Mouse (Mus musculus) granulocyte monocyte progenitor cell, adult 5-6 weeks (primary cell): ENCODE results near the gene Olfr222. TPM values are rescaled to one million over a fixed set of nuclear protein-coding genes. Genes with fewer than 3 reads are reported as not detected.
A peak's percentile ranks its signal among the peaks of the same experiment; 100 is the strongest.

Experiments used
- ATAC-seq: replicated peaks from 2 replicates; pipeline ENCODE4 v1.8.0; 2016; ENCODE audit warnings: mild to moderate bottlenecking, moderate TSS enrichment, inconsistent platforms; ENCODE audit not compliant: poor library complexity, severe bottlenecking
- total RNA-seq, 2 experiments: library from RNA; stranded (forward) in 1 of 2; stranded (reverse) in 1 of 2; fragments of 200-712, 200-1000 nt in 1 of 2; fragments of >200 nt in 1 of 2; fragmentation: Nextera tagmentation in 1 of 2; gene quantifications; 2 replicates each; pipeline ENCODE4 v1.2.3; 2014 to 2017

Gene Olfr222
- total RNA-seq, 2 experiments from 2014 or later = not detected

GRCm38 (mm10) chr11:59543376-59543775 is 32.7 kb downstream of the Olfr222 start:
- peak; percentile 30 for ATAC-seq

- ATAC-seq = peak; percentile 54
Measured at GRCm38 (mm10) chr11:59542442-59542841, 33.6 kb downstream of the Olfr222 start.

DNA sequence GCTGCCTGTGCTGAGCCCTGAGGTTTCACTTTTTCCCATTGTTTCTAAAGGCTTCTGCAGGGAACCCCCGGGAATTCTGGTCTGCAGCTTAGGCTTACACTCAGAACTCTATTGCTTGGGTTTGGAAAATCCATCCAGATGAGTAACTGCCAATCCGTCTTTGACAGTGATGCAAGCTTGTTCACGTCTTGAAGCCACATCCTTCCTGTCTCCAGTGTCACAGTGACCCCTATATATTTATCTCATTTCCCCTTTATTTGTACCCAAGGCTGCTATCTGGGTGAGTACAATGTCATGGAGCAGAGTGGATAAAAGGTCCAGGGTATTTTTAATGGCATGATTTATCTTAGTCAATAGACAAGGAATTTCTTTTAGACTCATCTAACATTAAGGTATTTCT is 34.7 kb downstream of the Olfr222 start, which contains the start of gene Nlrp3:
Nlrp3 (plus strand) TSS at position 245 of the 400 bp plus-strand sequence.
- ATAC-seq = peak; percentile 63

- ATAC-seq = peak; percentile 18
Measured at GRCm38 (mm10) chr11:59540123-59540522, 35.9 kb downstream of the Olfr222 start.

DNA sequence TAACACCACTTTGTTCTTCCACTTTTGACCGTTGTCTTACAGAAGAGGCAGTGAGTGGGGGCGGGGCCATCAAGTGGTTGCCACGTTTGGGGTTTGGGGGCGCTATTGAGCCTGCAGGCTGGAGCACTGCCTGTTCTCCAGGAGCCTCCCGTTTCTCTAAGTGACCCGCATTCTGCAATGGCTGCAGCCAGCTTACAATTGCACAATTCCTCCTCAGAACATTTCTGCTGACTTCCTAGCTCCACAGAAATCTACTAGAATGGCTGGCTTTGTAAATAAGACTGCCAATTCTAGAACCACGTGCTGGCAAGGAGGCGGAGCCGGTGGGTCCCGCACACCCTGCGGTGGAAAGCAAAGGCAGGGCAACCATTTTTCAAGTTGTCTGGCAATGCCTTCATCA is 37.6 kb downstream of the Olfr222 start:
- peak; percentile 54 for ATAC-seq

GRCm38 (mm10) chr11:59537218-59538130 is 38.6 kb downstream of the Olfr222 start:
- ATAC-seq = no peak

GRCm38 (mm10) chr11:59531562-59531961 is 44.5 kb downstream of the Olfr222 start:
- no peak for ATAC-seq

DNA sequence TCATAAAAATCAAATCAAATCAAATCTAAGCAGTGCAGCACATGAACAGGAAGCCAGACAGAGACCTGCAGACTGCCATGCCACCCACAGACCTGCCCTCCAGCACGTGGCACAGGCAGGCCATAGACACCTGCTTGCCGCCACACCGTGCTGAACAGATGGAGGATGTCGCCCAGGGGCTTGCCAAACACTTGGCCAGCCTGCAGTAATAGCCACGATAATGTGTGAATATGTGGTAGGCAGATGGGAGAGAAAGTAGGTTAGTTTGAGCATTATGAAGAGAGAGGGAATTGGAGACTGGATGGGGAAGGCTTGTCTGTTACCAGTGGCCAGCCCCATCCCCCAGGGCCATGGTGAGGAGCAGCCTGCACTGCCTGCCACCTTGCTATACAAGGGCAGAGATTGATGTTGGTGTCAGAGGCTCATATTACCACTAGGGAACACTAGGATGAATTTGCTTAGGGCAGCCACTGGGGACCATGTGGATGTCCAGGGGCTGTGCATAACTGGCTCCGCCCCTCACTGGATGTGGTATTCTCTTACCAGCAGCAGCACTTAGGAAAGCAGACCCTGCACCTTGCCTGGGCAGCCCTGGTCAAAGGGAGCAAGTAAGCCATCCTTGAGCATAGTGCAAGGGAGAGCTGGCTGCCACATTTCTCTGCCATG is 45.0 kb downstream of the Olfr222 start:
- no peak for ATAC-seq

DNA sequence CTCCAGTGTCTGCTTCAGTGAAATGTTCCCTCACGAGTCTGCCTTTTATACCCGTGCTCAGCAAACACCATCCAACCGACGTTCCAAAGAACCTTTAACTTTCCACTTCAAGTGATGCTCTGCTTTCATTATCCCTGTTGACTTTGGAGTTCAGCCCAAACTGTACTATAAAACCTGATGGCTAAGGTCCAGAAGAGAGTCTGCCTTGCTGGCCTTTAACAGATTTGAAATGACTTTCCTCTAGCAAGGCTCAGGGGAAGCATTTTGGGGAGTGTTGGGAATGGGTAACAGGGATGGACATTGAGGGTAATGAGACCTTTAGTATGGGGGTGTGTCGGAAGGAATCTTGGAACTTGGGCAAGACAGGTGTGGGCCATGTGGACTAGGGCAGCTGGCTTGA is 45.8 kb downstream of the Olfr222 start:
- ATAC-seq = no peak

GRCm38 (mm10) chr11:59526472-59527080 is 49.5 kb downstream of the Olfr222 start, which contains the start of gene Zkscan17:
Gene Zkscan17 (minus strand): TSS chr11:59526751.
- ATAC-seq = peak; percentile 81

DNA sequence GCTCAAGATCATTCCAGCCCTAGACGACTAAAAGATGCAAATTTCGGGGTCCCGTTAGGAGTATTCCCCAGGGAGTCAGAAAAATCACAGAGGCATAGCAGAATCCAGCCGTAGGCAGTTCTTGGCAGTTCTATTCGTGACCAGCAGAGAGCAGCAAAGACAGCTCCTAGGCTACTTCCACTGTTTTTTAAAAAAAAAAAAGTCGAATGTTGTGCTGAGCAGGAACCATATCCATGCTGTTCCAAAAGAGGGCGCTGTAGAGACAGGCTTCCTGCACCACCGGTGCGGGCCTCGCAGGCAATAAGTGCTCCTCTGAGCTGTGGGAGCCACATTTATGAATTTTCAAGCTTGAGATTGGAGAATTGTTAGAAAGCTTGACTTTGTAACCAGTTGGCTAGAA is 50.8 kb downstream of the Olfr222 start:
- ATAC-seq = peak; percentile 72

DNA sequence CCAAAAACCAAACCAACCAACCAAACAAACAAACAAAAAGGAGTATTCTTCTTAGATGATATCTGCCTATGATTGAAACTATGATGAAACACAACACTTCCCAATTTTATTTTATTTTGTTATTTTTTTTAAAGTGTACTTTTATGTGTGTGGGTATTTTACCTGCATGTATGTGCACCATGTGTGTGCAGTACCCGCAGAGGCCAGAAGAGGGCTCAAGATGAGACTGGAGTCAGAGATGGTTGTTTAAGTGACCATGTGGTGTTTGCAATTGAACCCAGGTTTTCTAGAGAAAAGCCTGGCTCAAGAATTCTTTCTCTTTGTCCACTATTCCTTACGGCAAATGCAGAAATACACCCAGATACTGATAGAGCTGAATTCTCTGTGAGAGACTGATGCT is 51.9 kb downstream of the Olfr222 start:
- no peak for ATAC-seq

Other genes starting within 250 kb of the Olfr222 start
- gene Prss38, start 200.6 kb downstream of the Olfr222 start, total RNA-seq (2014; fragmentation: Nextera tagmentation) = not detected in 2 replicates
- gene Prss38, start 200.6 kb downstream of the Olfr222 start, total RNA-seq (2017) = not detected in 2 replicates
- 4.3 and 6.0 TPM in 2 replicates for gene Jmjd4, start 126.2 kb downstream of the Olfr222 start, total RNA-seq (2014; fragmentation: Nextera tagmentation)
- 4.3 and 5.6 TPM in 2 replicates for gene Jmjd4, start 126.2 kb downstream of the Olfr222 start, total RNA-seq (2017)
- gene Snap47, start 125.0 kb downstream of the Olfr222 start, total RNA-seq (2014; fragmentation: Nextera tagmentation) = 5.9 and 6.0 TPM in 2 replicates
- gene Snap47, start 125.0 kb downstream of the Olfr222 start, total RNA-seq (2017) = 4.8 and 7.1 TPM in 2 replicates
- 2.8 and 3.4 TPM in 2 replicates for gene Zfp867, start 103.8 kb downstream of the Olfr222 start, total RNA-seq (2014; fragmentation: Nextera tagmentation)
- gene Zfp867, start 103.8 kb downstream of the Olfr222 start, total RNA-seq (2017) = 1.5 and 2.9 TPM in 2 replicates
- 20.8 and 24.8 TPM in 2 replicates for gene Zkscan17, start 49.5 kb downstream of the Olfr222 start, total RNA-seq (2014; fragmentation: Nextera tagmentation)
- 9.0 and 11.1 TPM in 2 replicates for gene Zkscan17, start 49.5 kb downstream of the Olfr222 start, total RNA-seq (2017)
- 2.4 and 2.5 TPM in 2 replicates for gene Nlrp3, start 34.7 kb downstream of the Olfr222 start, total RNA-seq (2014; fragmentation: Nextera tagmentation)
- 5.3 and 16.5 TPM in 2 replicates for gene Nlrp3, start 34.7 kb downstream of the Olfr222 start, total RNA-seq (2017)
- not detected in 2 replicates for gene Olfr223, start 17.1 kb upstream of the Olfr222 start, total RNA-seq (2014; fragmentation: Nextera tagmentation)
- not detected in 2 replicates for gene Olfr223, start 17.1 kb upstream of the Olfr222 start, total RNA-seq (2017)
- 50.1 and 70.7 TPM in 2 replicates for gene Mprip, start 85.1 kb upstream of the Olfr222 start, total RNA-seq (2014; fragmentation: Nextera tagmentation)
- 56.4 and 71.4 TPM in 2 replicates for gene Mprip, start 85.1 kb upstream of the Olfr222 start, total RNA-seq (2017)
- 2.3 TPM in 1 of 2 replicates, not detected in the other for gene Pld6, start 211.4 kb upstream of the Olfr222 start, total RNA-seq (2014; fragmentation: Nextera tagmentation)
- 0.57 and 1.2 TPM in 2 replicates for gene Pld6, start 211.4 kb upstream of the Olfr222 start, total RNA-seq (2017)
- gene Flcn, start 233.8 kb upstream of the Olfr222 start, total RNA-seq (2014; fragmentation: Nextera tagmentation) = 7.9 and 16.7 TPM in 2 replicates
- 19.7 and 19.8 TPM in 2 replicates for gene Flcn, start 233.8 kb upstream of the Olfr222 start, total RNA-seq (2017)